Mouse (Mus musculus) testis, adult 2 months (tissue): ENCODE measurements at regions not wholly inside any gene's neighbourhood (a gene's known extent, or its start where the extent isn't known, plus 50 kb on each side); places are given as distances from the start of the nearest gene placed in this dataset.

Experiments
- CTCF ChIP-seq: fragments of 200-500 bp; IDR thresholded peaks from 2 replicates; pipeline ENCODE4 v1.5.1; 2012; ENCODE audit warnings: low read depth, mild to moderate bottlenecking, inconsistent platforms, low read length, moderate library complexity; ENCODE audit not compliant: control insufficient read depth, insufficient read depth, insufficient replicate concordance
- POLR2A ChIP-seq: fragments of 200-500 bp; IDR thresholded peaks from 2 replicates; pipeline ENCODE4 v1.6.1; 2012; ENCODE audit warnings: low read depth, mild to moderate bottlenecking, inconsistent platforms, low read length, moderate library complexity; ENCODE audit not compliant: control insufficient read depth

DNA sequence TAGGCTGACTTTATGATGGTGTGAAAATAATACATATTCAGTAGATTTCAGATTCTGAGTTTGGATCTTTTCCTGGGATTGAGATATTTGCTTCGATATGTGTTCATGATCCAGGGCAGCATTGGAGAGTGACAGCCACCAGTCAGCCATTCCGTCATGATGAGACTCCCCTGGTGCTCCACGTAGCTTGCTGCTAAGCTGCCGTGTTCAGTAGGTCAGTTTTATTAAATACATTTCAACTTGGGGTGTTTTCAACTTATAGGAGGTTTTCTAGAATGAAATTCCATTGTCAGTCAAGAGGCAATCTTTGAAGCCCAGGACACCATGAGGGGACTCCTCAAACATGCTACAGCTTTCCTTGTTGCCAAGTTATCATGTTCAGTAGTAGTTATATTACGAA lies 141.3 kb downstream of the Ppp4r2 start:
- TF ChIP-seq CTCF = no peak
- TF ChIP-seq POLR2A = no peak
